Mouse (Mus musculus) midbrain, embryonic 10.5 days (tissue): Measurements from ENCODE around the gene Glis2. TPM values are rescaled to one million over a fixed set of nuclear protein-coding genes. Genes with fewer than 3 reads are reported as not detected.

Source experiments
- DNase-seq: peaks from one replicate; pipeline ENCODE4 v3.0.0-alpha.2; 2017; ENCODE audit warnings: low spot score
- H3K27ac ChIP-seq: fragments of 300-500 bp; sonication (generic); replicated peaks from 2 replicates; pipeline ENCODE4 v1.5.1; 2016; ENCODE audit warnings: mild to moderate bottlenecking
- H3K27me3 ChIP-seq: fragments of 300-500 bp; sonication (generic); 2 replicates; pipeline ENCODE4 v1.6.1; 2016; ENCODE audit warnings: low read depth, mild to moderate bottlenecking; ENCODE audit not compliant: poor library complexity, severe bottlenecking
- H3K36me3 ChIP-seq: fragments of 300-500 bp; sonication (generic); 2 replicates; pipeline ENCODE4 v1.6.1; 2016; ENCODE audit warnings: mild to moderate bottlenecking, moderate library complexity
- H3K4me1 ChIP-seq: fragments of 300-500 bp; sonication (generic); 2 replicates; pipeline ENCODE4 v1.6.1; 2016
- H3K4me3 ChIP-seq: fragments of 300-500 bp; sonication (generic); 2 replicates; pipeline ENCODE4 v1.5.1; 2016; ENCODE audit warnings: mild to moderate bottlenecking, moderate library complexity
- H3K9me3 ChIP-seq: fragments of 300-500 bp; sonication (generic); replicated peaks from 2 replicates; pipeline ENCODE4 v1.6.1; 2016; ENCODE audit warnings: mild to moderate bottlenecking
- WGBS: fragments of 180-500 bp; shearing (Covaris S2); methylation state at CpG from one replicate; pipeline ENCODE4 v1.1.7; 2016; 5-methylcytosine and 5-hydroxymethylcytosine counted together
- polyA plus RNA-seq: library from polyadenylated mRNA; unstranded; fragments of >200 nt; fragmentation: Nextera tagmentation; extraction: Ambion mirVana; gene quantifications from 2 replicates; pipeline ENCODE4 v1.2.1, GENCODE M21; 2016

Glis2 gene
- polyA plus RNA-seq, 1 experiment from 2014 or later, result 23.0 TPM

DNA sequence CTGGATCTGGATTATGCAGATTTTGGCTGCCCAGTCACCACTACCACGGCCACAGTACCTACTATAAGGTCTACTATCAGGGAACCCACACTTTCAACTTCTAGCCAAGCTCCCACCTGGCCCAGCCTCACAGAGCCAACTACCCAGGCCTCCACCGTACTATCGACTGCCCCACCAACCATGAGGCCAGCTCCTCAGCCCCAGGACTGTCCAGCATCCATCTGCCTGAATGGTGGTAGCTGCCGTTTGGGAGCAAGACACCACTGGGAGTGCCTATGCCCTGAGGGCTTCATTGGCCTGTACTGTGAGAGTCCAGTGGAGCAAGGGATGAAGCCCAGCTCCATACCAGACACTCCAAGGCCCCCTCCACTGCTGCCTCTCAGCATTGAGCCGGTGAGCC lies 54.7 kb downstream of the Glis2 start:
- DNase-seq, result no peak
- H3K27me3 ChIP-seq, result no peaks in the 10 kb centered on the region
- peaks cover 27% of the 10 kb centered on the region for H3K4me1 ChIP-seq
- no peak overlapping the region for H3K4me3 ChIP-seq
- 88% methylated on average over 5 of the region's 5 CpGs for WGBS
- H3K27ac ChIP-seq, result peak overlapping the region; percentile 35; the same call in 1 of the 2 replicates
- H3K9me3 ChIP-seq, result no peaks in the 10 kb centered on the region
- peaks cover 59% of the 10 kb centered on the region for H3K36me3 ChIP-seq

DNA sequence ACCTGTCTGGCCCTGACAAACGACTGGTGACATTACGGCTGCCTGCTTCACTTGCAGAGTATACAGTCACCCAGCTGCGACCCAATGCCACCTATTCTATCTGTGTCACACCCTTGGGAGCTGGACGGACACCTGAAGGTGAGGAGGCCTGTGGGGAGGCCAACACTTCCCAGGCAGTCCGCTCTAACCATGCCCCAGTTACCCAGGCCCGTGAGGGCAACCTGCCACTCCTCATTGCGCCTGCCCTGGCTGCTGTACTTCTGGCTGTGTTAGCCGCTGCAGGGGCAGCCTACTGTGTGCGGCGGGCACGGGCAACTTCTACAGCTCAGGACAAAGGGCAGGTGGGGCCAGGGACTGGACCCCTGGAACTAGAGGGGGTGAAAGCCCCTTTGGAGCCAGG lies 55.2 kb downstream of the Glis2 start:
- Histone ChIP-seq H3K4me1 (peaks cover 29% of the 10 kb centered on the region), H3K9me3 (no peaks in the 10 kb centered on the region), H3K27me3 (no peaks in the 10 kb centered on the region), H3K27ac (peak overlapping the region; percentile 35; the same call in 1 of the 2 replicates), H3K4me3 (no peak overlapping the region), H3K36me3 (peaks cover 64% of the 10 kb centered on the region)
- no peak for DNase-seq
- 94% methylated on average over 11 of the region's 11 CpGs for WGBS

DNA sequence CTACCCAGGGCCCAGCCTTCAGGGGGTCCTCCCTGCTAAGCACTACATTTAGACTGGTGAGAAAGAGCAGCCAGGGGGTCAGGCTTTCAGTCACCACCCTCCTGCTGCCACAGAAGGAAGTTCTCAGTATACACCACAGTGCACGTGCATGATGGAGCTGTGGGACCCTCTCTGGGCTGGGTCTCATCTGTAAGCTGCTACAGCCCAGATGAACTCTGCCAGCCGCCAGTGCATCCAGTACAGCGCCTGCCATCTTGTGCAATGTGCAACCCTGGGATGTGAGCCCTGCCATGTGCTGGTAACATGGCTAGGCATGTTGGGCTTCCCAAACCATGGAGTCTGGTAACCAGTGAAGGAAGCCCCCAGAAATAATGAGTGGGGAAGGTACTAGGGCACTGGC lies 55.6 kb downstream of the Glis2 start:
- H3K36me3 ChIP-seq, result peaks cover 68% of the 10 kb centered on the region
- no peaks in the 10 kb centered on the region for H3K27me3 ChIP-seq
- H3K9me3 ChIP-seq, result no peaks in the 10 kb centered on the region
- no peak overlapping the region; the same call in 1 of the 2 replicates for H3K27ac ChIP-seq
- no peak for DNase-seq
- H3K4me3 ChIP-seq, result no peak overlapping the region
- WGBS, result 94% methylated on average over 3 of the region's 3 CpGs
- peaks cover 34% of the 10 kb centered on the region for H3K4me1 ChIP-seq

DNA sequence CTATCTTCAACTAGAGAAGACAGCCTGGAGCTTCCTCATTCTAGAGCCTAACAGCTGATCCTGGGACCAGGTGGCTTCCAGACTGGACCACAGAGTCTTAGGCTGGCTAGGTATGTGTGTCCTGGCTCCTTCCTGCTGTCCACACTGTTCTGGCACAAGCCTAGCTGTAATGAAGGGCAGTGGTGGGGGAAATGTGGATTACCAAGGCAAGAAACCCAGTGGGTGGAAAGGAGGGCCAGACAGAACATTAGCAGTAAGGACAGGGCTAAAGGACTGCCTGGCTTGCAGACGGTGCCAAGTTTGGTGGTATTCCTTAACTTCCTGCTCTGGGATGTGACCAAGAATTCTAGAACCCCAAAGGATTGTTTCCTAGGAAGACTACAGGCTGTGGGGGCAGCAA lies 56.6 kb downstream of the Glis2 start:
- H3K36me3 ChIP-seq, result peaks cover 74% of the 10 kb centered on the region
- no peaks in the 10 kb centered on the region for H3K9me3 ChIP-seq
- H3K4me3 ChIP-seq, result no peak overlapping the region
- no peaks in the 10 kb centered on the region for H3K27me3 ChIP-seq
- no peak for DNase-seq
- peaks cover 43% of the 10 kb centered on the region for H3K4me1 ChIP-seq
- H3K27ac ChIP-seq, result 0 out of 2 replicates have a peak overlapping the region, but pooled peaks have one; percentile 24
- WGBS, result 100% methylated on average over 1 of the region's 1 CpGs

DNA sequence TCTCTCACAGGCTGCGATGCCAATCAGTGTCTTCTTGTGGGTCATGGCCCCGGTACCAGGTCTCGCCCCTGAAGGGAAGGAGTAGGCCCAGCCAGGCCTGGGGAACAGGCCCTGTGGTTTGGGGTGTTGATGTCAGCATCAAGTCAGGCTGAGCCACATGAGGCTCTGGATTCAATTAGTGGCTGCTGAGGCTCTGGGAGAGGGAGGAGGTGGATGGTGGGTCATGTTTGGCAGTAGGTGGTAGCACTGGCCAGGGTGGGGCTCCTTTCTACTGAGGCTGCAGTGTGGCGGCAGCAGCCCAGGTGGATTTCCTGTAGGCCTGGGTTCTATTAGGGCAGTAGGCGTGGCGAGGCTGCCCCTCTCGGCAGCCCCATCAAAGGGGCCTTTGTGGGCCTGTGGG lies 57.1 kb downstream of the Glis2 start:
- Histone ChIP-seq H3K36me3 (peaks cover 74% of the 10 kb centered on the region), H3K4me3 (no peak overlapping the region), H3K4me1 (peaks cover 47% of the 10 kb centered on the region), H3K27me3 (no peaks in the 10 kb centered on the region), H3K9me3 (no peaks in the 10 kb centered on the region), H3K27ac (0 out of 2 replicates have a peak overlapping the region, but pooled peaks have one; percentile 24)
- WGBS, result 77% methylated on average over 7 of the region's 7 CpGs
- peak; percentile 36 for DNase-seq

DNA sequence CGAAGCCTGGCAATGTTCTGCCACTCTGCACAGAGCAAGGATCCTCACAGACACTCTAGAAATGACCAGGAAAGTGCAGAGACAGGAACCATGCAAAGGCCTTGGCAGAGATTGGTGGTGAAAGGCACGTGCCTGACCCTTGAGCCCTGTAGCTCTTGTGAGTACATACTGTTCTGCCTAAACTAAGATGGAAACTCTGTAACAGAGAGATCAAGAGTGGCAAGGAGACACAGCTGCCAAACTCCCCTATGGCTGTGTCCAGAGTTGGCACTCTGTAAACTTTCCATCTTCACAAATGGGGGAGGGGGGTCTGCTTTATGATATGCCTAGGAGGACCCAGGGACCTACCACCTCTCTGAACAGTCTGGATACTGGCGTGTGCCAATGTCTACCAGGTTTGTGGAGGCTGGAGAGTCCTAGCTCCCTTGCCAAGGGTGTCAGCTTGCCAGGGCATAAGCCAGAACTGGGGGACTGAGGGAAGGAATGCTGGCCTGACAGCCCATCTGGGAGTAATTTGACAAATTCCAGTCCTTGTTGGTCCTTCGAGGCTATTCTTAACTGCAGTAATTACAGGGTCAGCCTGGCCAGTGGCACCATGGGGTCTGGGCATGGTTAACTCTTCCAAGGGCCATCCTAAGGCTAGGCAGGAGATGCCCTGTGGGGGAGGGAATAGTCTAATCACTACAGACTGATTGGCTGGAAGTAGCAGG lies 58.3 kb downstream of the Glis2 start:
- no peak for DNase-seq
- Histone ChIP-seq H3K4me1 (peaks cover 44% of the 10 kb centered on the region), H3K9me3 (no peaks in the 10 kb centered on the region), H3K27me3 (no peaks in the 10 kb centered on the region), H3K4me3 (no peak overlapping the region), H3K27ac (0 out of 2 replicates have a peak overlapping the region, but pooled peaks have one; percentile 4), H3K36me3 (peaks cover 68% of the 10 kb centered on the region)
- WGBS, result 79% methylated on average over 4 of the region's 4 CpGs

DNA sequence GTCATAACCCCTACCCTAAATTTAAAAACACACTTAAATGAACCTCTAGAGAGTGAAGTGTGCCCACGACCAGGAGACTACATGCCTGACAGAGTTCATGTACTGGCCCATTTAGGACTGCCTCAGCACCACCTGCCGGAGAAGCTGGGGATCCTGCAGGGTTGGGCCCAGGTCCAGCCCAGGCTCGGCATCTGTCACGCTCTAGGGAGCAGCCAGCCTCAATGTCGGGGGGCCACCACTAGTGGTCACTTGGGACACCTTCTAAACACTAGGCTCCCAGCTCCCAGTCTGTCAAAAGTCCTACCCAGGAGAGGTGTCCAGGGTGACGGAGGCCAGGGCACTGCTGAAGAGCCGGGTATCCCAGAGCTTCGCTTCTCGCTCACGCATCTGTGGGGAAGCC lies 60.2 kb downstream of the Glis2 start:
- no peaks in the 10 kb centered on the region for H3K9me3 ChIP-seq
- no peaks in the 10 kb centered on the region for H3K27me3 ChIP-seq
- no peak overlapping the region for H3K4me3 ChIP-seq
- peaks cover 50% of the 10 kb centered on the region for H3K36me3 ChIP-seq
- DNase-seq, result no peak
- H3K4me1 ChIP-seq, result peaks cover 38% of the 10 kb centered on the region
- WGBS, result 84% methylated on average over 10 of the region's 10 CpGs
- peak overlapping the region; percentile 77; the same call in 1 of the 2 replicates for H3K27ac ChIP-seq

DNA sequence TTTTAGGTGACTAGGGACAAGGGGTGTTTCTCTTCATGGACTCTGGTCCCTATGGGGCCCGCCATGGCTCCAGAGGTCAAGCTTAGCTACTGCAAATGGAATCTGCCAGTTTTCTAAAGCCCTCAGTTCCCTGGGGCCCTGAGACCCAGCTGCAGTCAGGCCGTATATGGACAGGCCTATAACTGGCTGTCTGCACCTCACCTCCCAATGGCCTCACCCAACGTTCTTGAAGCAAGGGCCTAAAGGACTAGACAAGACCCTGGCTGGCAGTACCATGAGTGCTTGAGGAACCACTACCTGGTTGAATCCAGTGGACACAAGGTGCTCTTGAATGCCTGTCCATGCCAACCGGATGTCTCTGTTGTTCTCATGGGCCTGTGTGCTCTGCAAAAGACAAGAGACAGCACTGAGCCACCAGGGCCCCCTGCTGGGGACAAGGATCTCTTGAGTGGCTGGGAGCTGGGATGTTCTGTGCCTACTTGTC lies 60.8 kb downstream of the Glis2 start:
- Histone ChIP-seq H3K27ac (peak overlapping the region; percentile 77), H3K27me3 (no peaks in the 10 kb centered on the region), H3K36me3 (peaks cover 46% of the 10 kb centered on the region), H3K9me3 (no peaks in the 10 kb centered on the region), H3K4me1 (peaks cover 38% of the 10 kb centered on the region), H3K4me3 (no peak overlapping the region)
- 70% methylated on average over 4 of the region's 4 CpGs for WGBS
- DNase-seq, result no peak

DNA sequence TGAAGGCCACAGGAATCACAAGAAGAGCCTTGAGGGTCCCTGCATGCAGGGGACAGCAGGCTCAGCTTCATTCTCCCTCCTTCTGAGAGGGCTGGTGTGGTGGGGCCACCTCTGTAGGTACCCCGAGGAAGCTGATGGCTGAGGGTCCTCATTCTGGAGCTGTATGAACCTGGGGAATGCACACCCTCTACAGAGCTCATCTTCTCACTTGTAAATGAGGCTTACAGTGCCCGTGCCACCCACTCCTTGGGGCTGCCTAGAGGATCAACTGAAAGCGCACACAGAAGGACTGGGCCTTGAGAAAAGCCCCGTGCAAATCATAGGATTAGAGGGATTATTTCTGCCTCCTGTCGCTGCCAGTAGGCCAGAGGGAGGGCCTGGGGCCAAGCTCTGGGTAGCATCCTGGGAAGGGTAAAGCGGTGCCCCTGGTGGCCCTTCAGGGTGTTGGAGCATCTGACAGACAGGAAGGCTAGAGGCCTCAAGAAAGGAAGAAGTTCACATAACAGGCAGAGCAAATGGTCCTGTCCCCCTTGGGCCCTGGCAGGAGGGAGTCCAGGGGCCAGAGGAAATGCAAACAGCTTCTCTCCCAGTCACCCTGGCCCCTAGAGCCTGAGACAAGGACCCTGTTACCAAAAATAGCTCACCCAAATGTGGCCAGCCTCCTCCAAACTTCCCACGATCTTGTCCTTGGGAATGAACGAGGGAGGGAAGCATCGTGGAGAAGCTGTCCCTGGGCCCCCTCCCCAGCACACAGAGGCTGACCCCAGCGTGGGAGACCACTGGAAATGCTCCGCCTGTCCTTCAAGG lies 61.5 kb downstream of the Glis2 start:
- Histone ChIP-seq H3K4me3 (0 out of 2 replicates have a peak overlapping the region, but pooled peaks have one; percentile 16), H3K27ac (peak overlapping the region; percentile 77), H3K27me3 (no peaks in the 10 kb centered on the region), H3K4me1 (peaks cover 38% of the 10 kb centered on the region), H3K9me3 (no peaks in the 10 kb centered on the region), H3K36me3 (peaks cover 48% of the 10 kb centered on the region)
- DNase-seq, result peak; percentile 54
- WGBS, result 26% methylated on average over 11 of the region's 11 CpGs

DNA sequence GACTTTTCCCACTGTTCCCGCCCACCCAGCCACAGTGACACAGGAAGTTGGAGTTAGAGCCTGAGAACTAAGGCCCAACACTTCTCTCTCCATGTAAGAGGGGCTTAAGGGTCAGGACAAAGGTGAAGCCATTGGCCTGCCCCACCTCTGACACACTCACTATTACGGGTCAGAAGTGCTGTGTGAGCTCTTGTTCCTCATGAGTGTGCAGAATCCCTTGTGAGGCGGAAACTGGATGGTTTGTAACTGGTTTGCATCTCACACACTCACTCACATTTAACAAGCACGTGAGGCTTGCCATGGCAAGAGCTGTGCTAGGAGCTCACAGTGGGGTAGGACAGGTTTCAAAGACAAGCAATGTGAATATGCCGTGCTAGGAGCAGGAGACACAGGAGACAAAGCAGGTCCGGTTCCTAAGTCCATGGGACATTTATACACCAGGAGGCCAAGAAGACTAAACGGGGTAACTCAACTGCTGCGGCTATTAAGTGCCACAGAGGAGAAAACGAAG lies 62.1 kb downstream of the Glis2 start:
- peaks cover 38% of the 10 kb centered on the region for H3K4me1 ChIP-seq
- peaks cover 49% of the 10 kb centered on the region for H3K36me3 ChIP-seq
- no peak for DNase-seq
- peak overlapping the region; percentile 77 for H3K27ac ChIP-seq
- WGBS, result 59% methylated on average over 9 of the region's 9 CpGs
- no peak overlapping the region for H3K4me3 ChIP-seq
- no peaks in the 10 kb centered on the region for H3K27me3 ChIP-seq
- no peaks in the 10 kb centered on the region for H3K9me3 ChIP-seq

DNA sequence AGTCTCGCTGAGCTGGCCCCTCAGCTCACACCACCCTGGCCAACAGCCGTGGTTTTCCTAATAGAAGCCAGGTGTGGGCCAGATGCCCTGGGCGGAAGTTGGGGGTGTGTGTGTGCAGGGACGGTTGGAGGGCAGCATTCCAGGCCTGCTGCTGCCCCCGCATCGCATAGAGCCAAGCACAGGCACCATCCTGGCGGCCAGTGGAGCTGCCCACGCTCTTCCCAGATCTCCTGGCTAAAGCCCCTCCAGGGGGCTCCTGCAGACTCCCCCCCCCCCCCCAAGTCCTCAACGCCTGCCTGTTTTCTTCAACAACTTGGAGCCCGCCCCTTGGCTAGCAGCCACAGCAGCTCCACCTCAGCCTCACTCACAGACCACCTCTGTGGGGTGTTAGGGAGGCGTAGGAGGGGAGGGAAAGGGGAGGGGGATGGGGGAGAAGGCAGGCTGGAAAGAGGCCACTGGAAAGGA lies 64.3 kb downstream of the Glis2 start:
- no peaks in the 10 kb centered on the region for H3K9me3 ChIP-seq
- peak overlapping the region; percentile 27 for H3K4me3 ChIP-seq
- WGBS, result 26% methylated on average over 11 of the region's 11 CpGs
- peak overlapping the region; percentile 65 for H3K27ac ChIP-seq
- peak; percentile 44 for DNase-seq
- H3K27me3 ChIP-seq, result no peaks in the 10 kb centered on the region
- H3K4me1 ChIP-seq, result peaks cover 38% of the 10 kb centered on the region
- peaks cover 34% of the 10 kb centered on the region for H3K36me3 ChIP-seq

DNA sequence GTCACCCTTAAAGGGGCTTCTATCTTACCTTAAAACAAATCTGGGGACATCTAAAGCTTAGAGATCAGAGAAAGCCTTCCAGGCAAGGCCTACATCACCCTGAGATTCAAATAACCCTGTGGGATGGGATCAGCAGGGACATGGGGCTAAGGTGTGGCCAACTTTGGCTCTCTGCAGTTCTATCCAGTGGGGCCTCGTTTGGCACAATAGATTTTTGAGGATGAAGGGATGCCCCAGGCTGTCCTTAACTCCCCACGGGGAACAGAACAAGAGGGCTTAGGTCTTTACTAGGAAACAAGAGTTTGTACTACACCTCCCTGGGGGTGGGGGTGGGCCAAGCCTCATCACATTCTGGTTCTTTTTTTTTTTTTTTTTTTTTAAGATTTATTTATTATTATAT lies 64.8 kb downstream of the Glis2 start:
- H3K4me1 ChIP-seq, result peaks cover 38% of the 10 kb centered on the region
- no peak overlapping the region for H3K4me3 ChIP-seq
- DNase-seq, result no peak

More for the DNA sequence above, 64.8 kb downstream of the Glis2 start:
- H3K36me3 ChIP-seq, result peaks cover 36% of the 10 kb centered on the region
- peak overlapping the region; percentile 65 for H3K27ac ChIP-seq
- no peaks in the 10 kb centered on the region for H3K27me3 ChIP-seq
- WGBS, result 22% methylated on average over 2 of the region's 2 CpGs
- no peaks in the 10 kb centered on the region for H3K9me3 ChIP-seq
